Mouse (Mus musculus) embryonic stem cell, embryonic (primary cell): ENCODE measurements around the gene E130308A19Rik.

Source experiments
- CTCF ChIA-PET, 4 experiments: fragments of 300-600 bp in 2 of 4; fragments of 350-600 bp in 2 of 4; sonication (Branson Sonifier 250); formaldehyde crosslinking; loops; one replicate each; lab custom pipeline; 2022; ENCODE audit warnings: inconsistent platforms in 2 of 4; lab: Charles Lee
- POLR2A ChIA-PET, 4 experiments: fragments of 300-600 bp in 2 of 4; fragments of 350-600 bp in 2 of 4; sonication (Branson Sonifier 250); formaldehyde crosslinking; loops; one replicate each; lab custom pipeline; 2022; ENCODE audit warnings: antibody characterized with exemption in 4 of 4, inconsistent platforms in 1 of 4; lab: Charles Lee

Gene E130308A19Rik

DNA sequence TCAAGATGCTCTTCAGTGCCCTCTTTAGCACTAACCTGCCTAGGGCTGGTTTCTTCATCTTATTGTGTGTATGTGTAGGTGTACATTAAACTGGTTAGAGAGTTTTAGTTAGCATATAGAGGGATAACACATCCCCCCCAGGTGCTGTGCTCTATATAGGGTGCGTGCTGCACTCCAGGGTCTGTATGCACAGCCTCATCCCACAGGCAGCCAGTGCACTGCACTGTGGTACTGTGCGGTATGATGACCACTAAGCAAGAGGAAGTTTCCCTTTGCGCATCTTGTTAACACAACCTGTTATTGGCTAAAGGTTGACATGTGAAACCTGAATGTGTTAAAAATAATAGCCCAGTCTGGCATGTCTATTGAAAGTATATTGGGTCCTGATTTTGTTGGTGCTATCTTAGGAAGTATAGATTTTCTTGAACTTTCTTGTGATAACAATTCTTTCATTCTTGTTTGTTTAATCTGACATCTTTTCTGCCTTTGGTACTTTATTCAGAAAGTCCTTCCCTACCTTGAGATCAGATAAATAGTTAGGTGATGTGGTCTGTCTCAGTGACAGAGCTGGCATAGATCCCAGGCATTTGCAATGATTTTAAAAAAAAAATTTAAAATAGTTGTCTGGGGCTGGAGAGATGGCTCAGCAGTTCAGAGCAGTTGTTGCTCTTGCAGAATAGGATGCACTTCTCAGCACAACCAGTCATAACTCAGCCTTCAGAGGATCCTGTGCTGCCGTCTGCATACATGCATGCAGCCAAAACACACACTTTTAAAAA lies 73.2 kb downstream of the E130308A19Rik start:
- POLR2A ChIA-PET, result no interaction called here

GRCm38 (mm10) chr4:59709321-59709720 lies 83.3 kb downstream of the E130308A19Rik start:
- POLR2A ChIA-PET, result interaction anchor here in 2 of 4 experiments (1.5 to 1.8 kb wide), 3 partner anchors 8 to 10 kb away, joined by 4 to 7 read pairs (median 4); no protein-coding TSS in a partner anchor

More for the DNA sequence above, 73.2 kb downstream of the E130308A19Rik start:
- CTCF ChIA-PET, result no interaction called here

DNA sequence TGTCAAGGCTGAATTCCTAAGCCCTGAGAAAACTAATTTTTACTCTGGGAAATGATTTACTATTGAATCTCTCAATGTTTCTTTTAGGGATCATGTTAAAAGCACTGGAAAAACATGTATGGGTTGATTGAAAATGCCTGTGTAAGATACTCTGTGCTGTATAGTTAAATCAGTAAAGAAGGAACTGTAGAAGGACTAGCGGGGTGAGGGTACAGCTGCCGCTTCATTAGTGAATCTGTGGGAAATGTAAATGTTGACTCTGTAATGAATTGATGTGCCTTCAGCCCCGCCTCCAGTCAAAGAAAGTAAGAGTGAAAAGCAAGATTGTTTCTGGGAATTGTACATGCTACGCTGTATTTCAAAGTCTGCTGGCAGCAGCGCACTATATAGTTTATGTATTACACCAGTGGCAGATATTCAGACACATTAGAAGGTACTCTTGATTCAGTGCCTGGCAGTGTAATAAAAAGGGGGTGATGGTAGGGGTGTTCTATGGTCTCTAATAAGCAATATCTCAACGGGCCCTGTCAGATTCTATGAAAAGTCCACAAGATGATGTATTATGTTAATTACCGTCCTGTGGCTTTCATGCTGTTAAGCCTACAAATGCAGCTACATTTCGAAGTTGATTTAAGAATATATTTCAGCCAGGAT lies 84.9 kb downstream of the E130308A19Rik start:
- POLR2A ChIA-PET, result interaction anchor here in 2 of 4 experiments (0.6 to 1.8 kb wide), 2 partner anchors 8 to 153 kb away, joined by 3 to 7 read pairs; no protein-coding TSS in a partner anchor
- CTCF ChIA-PET, result interaction anchor here in 1 of 4 experiments (0.6 kb wide), 1 partner anchor 522 kb away, joined by 4 read pairs; no protein-coding TSS in a partner anchor

More at GRCm38 (mm10) chr4:59709321-59709720, 83.3 kb downstream of the E130308A19Rik start:
- CTCF ChIA-PET, result no interaction called here

DNA sequence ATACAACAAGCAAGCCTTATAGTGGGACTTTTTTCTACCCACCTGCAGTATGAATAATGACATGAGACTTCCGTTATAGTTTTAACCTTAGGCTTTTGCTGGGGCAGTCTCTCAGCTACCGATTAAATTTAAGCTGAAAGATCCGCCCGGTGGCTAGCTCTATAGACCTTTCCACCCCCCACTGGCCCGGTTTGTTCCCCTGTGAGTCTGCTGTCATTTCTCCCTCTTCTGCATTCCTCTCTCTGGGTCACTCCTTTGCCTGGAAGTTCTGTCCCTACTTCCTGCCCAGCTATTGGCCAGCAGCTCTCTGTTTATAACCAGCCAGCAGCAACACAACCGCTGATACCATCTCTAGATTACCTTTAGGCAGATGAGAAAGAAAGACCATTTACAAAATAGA lies 86.4 kb downstream of the E130308A19Rik start:
- POLR2A ChIA-PET, result interaction anchor here in 2 of 4 experiments (0.5 to 1.3 kb wide), 5 partner anchors 10 to 117 kb away, joined by 3 to 4 read pairs (median 3); no protein-coding TSS in a partner anchor
- CTCF ChIA-PET, result interaction anchor here in 1 of 4 experiments (0.6 kb wide), 1 partner anchor 15 kb away, joined by 3 read pairs; no protein-coding TSS in a partner anchor

DNA sequence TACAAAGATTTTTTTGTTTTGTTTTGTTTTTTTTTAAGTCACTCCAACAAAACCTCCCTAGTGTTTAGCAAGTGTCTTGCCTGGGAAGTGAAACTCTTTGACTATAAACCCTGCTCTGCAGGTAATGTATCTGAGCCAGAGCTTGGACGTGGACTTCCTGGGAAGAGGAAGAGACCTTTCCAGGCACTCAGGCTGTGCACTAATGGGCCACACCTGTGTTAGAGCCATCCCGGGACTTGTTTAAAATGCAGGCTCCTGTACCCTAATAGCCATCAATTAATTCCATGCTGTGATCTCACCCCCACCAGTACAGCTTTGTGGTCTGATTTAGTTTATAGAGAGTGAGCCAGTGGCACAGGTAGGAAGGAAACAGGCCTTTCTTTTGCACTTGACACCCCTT lies 86.9 kb downstream of the E130308A19Rik start:
- CTCF ChIA-PET, result interaction anchor here in 1 of 4 experiments (0.6 kb wide), 1 partner anchor 15 kb away, joined by 3 read pairs; no protein-coding TSS in a partner anchor
- POLR2A ChIA-PET, result interaction anchor here in 2 of 4 experiments (0.5 to 1.3 kb wide), 6 partner anchors 9 to 118 kb away, joined by 3 to 4 read pairs (median 3); no protein-coding TSS in a partner anchor

- ChIA-PET POLR2A (interaction anchor here in 1 of 4 experiments (1.6 kb wide), 1 partner anchor 23 kb away, joined by 5 read pairs; no protein-coding TSS in a partner anchor), CTCF (no interaction called here)
These were observed 88.5 kb downstream of the E130308A19Rik start for GRCm38 (mm10) chr4:59714472-59714871.

DNA sequence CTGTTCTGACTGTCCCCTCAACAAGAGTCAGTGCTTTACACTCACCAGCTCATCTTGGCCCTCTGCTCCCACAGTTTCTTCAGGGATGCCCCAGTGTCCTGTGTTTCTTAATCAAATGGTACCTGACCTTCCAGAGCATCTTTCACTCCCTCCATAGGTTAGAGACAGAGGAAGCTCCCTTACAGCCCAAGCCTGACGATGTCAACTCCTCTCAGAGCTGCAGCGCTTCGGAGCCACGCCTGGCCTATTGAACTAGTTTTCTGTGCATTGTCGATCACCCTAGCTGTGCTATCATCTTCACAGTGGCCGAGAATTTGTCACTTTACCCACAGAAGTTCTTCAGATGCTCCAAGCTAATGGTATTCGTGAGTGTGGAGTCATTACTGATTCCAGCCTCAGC lies 88.9 kb downstream of the E130308A19Rik start:
- POLR2A ChIA-PET, result interaction anchor here in 2 of 4 experiments (0.9 to 1.6 kb wide), 2 partner anchors 23 to 28 kb away, joined by 3 to 5 read pairs; no protein-coding TSS in a partner anchor
- CTCF ChIA-PET, result interaction anchor here in 1 of 4 experiments (1.0 kb wide), 1 partner anchor 24 kb away, joined by 3 read pairs; no protein-coding TSS in a partner anchor

GRCm38 (mm10) chr4:59715531-59715930 lies 89.5 kb downstream of the E130308A19Rik start:
- ChIA-PET CTCF (interaction anchor here in 1 of 4 experiments (1.0 kb wide), 1 partner anchor 23 kb away, joined by 3 read pairs; no protein-coding TSS in a partner anchor), POLR2A (interaction anchor here in 2 of 4 experiments (0.9 to 1.6 kb wide), 3 partner anchors 24 to 33 kb away, joined by 3 to 5 read pairs (median 3); no protein-coding TSS in a partner anchor)

- POLR2A ChIA-PET, result interaction anchor here in 1 of 4 experiments (1.1 to 1.4 kb wide), 2 partner anchors 8 to 9 kb away, joined by 3 to 4 read pairs; no protein-coding TSS in a partner anchor
- CTCF ChIA-PET, result no interaction called here
These were observed 91.3 kb downstream of the E130308A19Rik start for GRCm38 (mm10) chr4:59717349-59717748.

- CTCF ChIA-PET, result no interaction called here
- POLR2A ChIA-PET, result interaction anchor here in 2 of 4 experiments (1.1 to 2.1 kb wide), 10 partner anchors 9 to 297 kb away, joined by 3 to 7 read pairs (median 4); partner anchors contain the start of gene E130308A19Rik (in 2 of the 2)
These were observed 92.5 kb downstream of the E130308A19Rik start for GRCm38 (mm10) chr4:59718542-59718941.

DNA sequence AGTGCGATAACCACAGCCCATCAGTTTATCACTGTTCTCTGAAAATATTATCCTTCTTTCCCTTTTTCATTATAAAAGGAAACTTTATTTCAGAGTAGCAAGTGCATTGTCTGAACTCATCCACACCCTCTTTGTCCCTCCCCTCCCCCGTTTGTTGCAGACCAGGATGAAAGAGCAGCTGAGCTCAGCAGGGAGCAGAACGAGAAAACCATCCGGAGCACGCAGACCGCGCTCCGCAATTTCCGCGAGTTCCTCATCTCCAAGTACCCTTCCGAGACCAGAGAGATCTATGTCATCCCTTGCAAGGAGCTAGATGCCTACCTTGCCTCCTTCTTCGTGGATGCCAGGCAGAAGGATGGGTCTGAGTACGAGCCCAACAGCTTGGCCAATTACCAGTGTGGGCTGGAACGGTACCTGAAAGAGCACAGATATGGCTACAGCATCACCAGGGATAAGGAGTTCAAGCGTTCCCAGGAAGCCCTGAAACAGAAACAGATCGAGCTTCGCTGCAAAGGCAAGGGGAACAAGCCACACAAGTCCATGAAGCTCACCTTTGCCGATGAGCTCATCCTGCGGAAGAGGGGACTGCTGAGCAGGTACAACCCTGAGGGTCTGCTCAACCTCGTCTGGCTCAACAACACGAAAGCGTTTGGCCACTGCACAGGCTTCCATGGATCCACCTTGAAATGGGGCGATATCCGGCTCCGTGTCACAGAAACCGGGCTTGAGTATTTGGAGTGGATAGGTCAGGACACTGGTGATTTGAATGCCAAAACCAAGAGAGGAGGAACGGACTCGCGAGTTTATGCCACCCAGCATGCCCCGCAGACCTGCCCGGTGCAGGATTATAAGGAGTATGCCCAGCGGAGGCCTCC lies 93.7 kb downstream of the E130308A19Rik start:
- ChIA-PET CTCF (no interaction called here), POLR2A (interaction anchor here in 2 of 4 experiments (1.1 to 2.1 kb wide), 10 partner anchors 10 to 298 kb away, joined by 3 to 7 read pairs (median 4); partner anchors contain the start of gene E130308A19Rik (in 2 of the 2))

- ChIA-PET CTCF (interaction anchor here in 1 of 4 experiments (1.7 kb wide), 1 partner anchor 38 kb away, joined by 4 read pairs; no protein-coding TSS in a partner anchor), POLR2A (interaction anchor here in 2 of 4 experiments (0.7 to 0.9 kb wide), 4 partner anchors 9 to 681 kb away, joined by 3 to 4 read pairs (median 3); no protein-coding TSS in a partner anchor)
These were observed 95.8 kb downstream of the E130308A19Rik start for GRCm38 (mm10) chr4:59721811-59722210.

GRCm38 (mm10) chr4:59725579-59725978 lies 99.6 kb downstream of the E130308A19Rik start:
- CTCF ChIA-PET, result no interaction called here
- POLR2A ChIA-PET, result interaction anchor here in 1 of 4 experiments (0.7 to 1.2 kb wide), 2 partner anchors 9 to 21 kb away, joined by 3 read pairs; no protein-coding TSS in a partner anchor

DNA sequence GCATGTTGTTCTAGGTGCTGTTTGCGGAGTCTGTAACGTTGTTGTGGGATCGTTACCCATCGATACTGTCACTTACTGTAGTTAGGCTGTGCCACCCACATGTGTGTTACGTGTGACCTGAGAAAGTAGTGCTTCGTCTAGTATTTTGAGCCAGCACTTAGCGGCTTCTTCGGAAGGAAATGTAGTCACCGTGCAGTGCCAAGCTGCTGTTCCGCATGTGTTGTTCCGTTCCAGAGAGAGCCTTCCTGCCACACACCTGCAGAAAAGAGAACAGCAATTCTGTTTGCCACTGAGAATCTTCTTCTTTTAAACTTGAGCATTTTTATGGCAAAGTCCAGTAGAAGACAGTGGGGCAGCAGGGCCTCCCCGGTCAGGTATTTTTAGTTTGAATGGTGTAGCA lies 100.5 kb downstream of the E130308A19Rik start:
- CTCF ChIA-PET, result interaction anchor here in 1 of 4 experiments (0.6 kb wide), 1 partner anchor 123 kb away, joined by 3 read pairs; no protein-coding TSS in a partner anchor
- POLR2A ChIA-PET, result no interaction called here

GRCm38 (mm10) chr4:59727187-59727877 lies 101.3 kb downstream of the E130308A19Rik start:
- ChIA-PET POLR2A (no interaction called here), CTCF (no interaction called here)

- ChIA-PET CTCF (interaction anchor here in 1 of 4 experiments (0.5 kb wide), 1 partner anchor 33 kb away, joined by 3 read pairs; no protein-coding TSS in a partner anchor), POLR2A (interaction anchor here in 1 of 4 experiments (1.4 kb wide), 1 partner anchor 106 kb away, joined by 3 read pairs; no protein-coding TSS in a partner anchor)
These were observed 101.9 kb downstream of the E130308A19Rik start for GRCm38 (mm10) chr4:59727878-59728261.
